Mouse (Mus musculus) adrenal gland, postnatal 4 days (tissue): ENCODE data around the gene Neu3. TPM values are rescaled to one million over a fixed set of nuclear protein-coding genes. Genes with fewer than 3 reads are reported as not detected.

Experiments used
- DNase-seq, 2 experiments: peaks; one replicate each; pipeline ENCODE4 v3.0.0; 2021 to 2022; ENCODE audit warnings: low spot score in 2 of 2, mixed read lengths in 2 of 2
- long read RNA-seq, 2 experiments: library from polyadenylated mRNA; stranded (forward); transcript quantifications; one replicate each; pipeline ENCODE4 v2.0.0; 2021
- total RNA-seq, 2 experiments: library from RNA; stranded (reverse); gene quantifications; 2 replicates each; pipeline ENCODE4 v1.2.3; 2021

Gene Neu3
- total RNA-seq, result 1 to 10 TPM; 4.4 to 4.6 TPM
- long read RNA-seq, experiment 1, partial matches to known transcripts, result 1 of 2 reads
- long read RNA-seq, experiment 1, other reads (novel, unspliced or antisense), result 0 of 2 reads
- long read RNA-seq, experiment 2, partial matches to known transcripts, result 1 of 7 reads
- long read RNA-seq, experiment 2, other reads (novel, unspliced or antisense), result 3 of 7 reads

GRCm38 (mm10) chr7:99828083-99828570 lies at the start of gene Neu3:
Gene Neu3 (minus strand): TSS chr7:99828417.
- peak; percentile 75 to 87 for DNase-seq

GRCm38 (mm10) chr7:99876345-99876744 lies 48.1 kb upstream of the Neu3 start:
- DNase-seq, result peak; percentile 45 to 71

- DNase-seq, result no peak
Observed at GRCm38 (mm10) chr7:99875891-99876290, 47.7 kb upstream of the Neu3 start.

GRCm38 (mm10) chr7:99873965-99874364 lies 45.7 kb upstream of the Neu3 start:
- DNase-seq, result no peak

- no peak for DNase-seq
Observed at GRCm38 (mm10) chr7:99869296-99869695, 41.1 kb upstream of the Neu3 start.

GRCm38 (mm10) chr7:99865219-99865618 lies 37.0 kb upstream of the Neu3 start:
- no peak for DNase-seq

GRCm38 (mm10) chr7:99864241-99865028 lies 36.2 kb upstream of the Neu3 start:
- no peak for DNase-seq

GRCm38 (mm10) chr7:99863362-99863761 lies 35.1 kb upstream of the Neu3 start, which contains the start of gene Spcs2:
Gene Spcs2 (minus strand): TSS chr7:99863462.
- DNase-seq, result no peak

GRCm38 (mm10) chr7:99858813-99859585 lies 30.8 kb upstream of the Neu3 start, which contains the start of gene Xrra1:
Gene Xrra1 (plus strand): TSS chr7:99859116.
- peak; percentile 80 to 94 for DNase-seq

GRCm38 (mm10) chr7:99858175-99858812 lies 30.1 kb upstream of the Neu3 start:
- DNase-seq, result no peak

- no peak for DNase-seq
Observed at GRCm38 (mm10) chr7:99856266-99856861, 28.1 kb upstream of the Neu3 start.

- DNase-seq, result no peak
Observed at GRCm38 (mm10) chr7:99854311-99854710, 26.1 kb upstream of the Neu3 start.

- DNase-seq, result no peak
Observed at GRCm38 (mm10) chr7:99853350-99853749, 25.1 kb upstream of the Neu3 start.

- DNase-seq, result no peak
Observed at GRCm38 (mm10) chr7:99851618-99852017, 23.4 kb upstream of the Neu3 start.

- DNase-seq, result no peak
Observed at GRCm38 (mm10) chr7:99851121-99851520, 22.9 kb upstream of the Neu3 start.

GRCm38 (mm10) chr7:99850534-99850933 lies 22.3 kb upstream of the Neu3 start:
- no peak for DNase-seq

- DNase-seq, result no peak
Observed at GRCm38 (mm10) chr7:99845533-99846236, 17.5 kb upstream of the Neu3 start.

GRCm38 (mm10) chr7:99838241-99838640 lies 10.0 kb upstream of the Neu3 start:
- no peak for DNase-seq

- no peak for DNase-seq
Observed at GRCm38 (mm10) chr7:99837358-99838071, 9.3 kb upstream of the Neu3 start.
